Mouse (Mus musculus) thymus, postnatal 10 days (tissue): ENCODE results near the gene Gm47955.
"Not testable (repeated sequence)": the region's sequence is repeated elsewhere in the genome, so short reads cannot be mapped to it uniquely, and the experiment has no call there.

ENCODE experiments used
- DNase-seq, 2 experiments: peaks; one replicate each; pipeline ENCODE4 v3.0.0; 2021; ENCODE audit warnings: low spot score in 2 of 2

The Gm47955 gene

GRCm38 (mm10) chr1:82992093-82992492 is 32.0 kb downstream of the Gm47955 start:
- no peak for DNase-seq

GRCm38 (mm10) chr1:82993947-82994346 is 33.9 kb downstream of the Gm47955 start:
- no peak for DNase-seq

- DNase-seq = not testable (repeated sequence)
Measured at GRCm38 (mm10) chr1:83000306-83000705, 40.2 kb downstream of the Gm47955 start, which contains the start of gene Gm47959. TSS of gene Gm47959 (plus strand) at chr1:83000548.

GRCm38 (mm10) chr1:83006218-83007179 is 46.4 kb downstream of the Gm47955 start:
- DNase-seq = no peak

GRCm38 (mm10) chr1:83007471-83007870 is 47.4 kb downstream of the Gm47955 start:
- DNase-seq = no peak
